Mouse (Mus musculus): ENCODE data around the gene Nars2. TPM values are rescaled to one million over a fixed set of nuclear protein-coding genes. Genes with fewer than 3 reads are reported as not detected.

The Nars2 gene
- polyA plus RNA-seq, 1 experiment from 2014 or later, result 19.2 TPM

DNA sequence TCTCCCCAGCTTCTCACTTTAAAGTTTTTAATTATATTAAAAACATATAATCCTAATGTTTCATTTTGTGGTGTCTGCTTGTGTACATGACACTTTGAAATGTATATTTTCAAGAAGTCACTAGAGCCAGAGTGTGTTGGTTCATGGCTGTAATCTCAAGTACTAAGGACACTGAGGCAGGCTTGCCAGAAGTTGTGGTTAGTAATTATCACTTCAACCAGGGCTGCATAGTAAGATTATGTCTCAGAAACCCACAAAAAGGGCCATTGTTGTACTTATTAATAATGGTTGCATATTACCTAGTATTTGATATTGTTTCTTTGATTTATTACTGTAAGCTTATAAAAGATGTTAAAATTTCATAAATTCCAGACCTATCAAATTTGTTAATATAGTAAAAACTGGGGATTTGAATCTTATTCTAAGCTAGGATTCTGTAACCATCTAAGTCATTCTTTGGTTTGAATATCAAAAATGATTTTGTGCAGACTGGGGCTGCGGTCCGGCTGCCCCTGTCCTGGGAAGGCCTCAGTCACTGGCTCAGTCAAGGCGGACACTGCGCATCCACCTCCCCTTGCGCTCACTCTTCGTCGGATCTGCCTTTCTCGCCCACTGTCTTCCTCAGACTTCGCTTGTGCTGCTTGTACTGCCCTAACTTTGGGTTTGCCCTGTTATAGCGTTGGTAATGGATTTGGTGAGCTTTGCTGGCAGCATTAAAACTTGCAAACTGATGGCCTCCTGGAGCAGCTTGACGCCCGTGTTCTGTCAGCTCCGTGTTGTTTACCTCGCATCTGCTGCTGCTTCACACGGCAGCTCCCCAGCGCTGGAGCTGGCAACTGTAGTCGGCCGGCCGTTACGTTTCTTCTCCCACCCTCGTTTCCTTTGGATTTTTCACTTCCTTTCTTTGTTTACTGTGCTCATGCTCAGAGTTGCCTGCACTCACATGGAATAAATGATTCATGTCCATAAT lies 20.0 kb downstream of the Nars2 start:
- WGBS, result 61% methylated on average over 21 of the region's 21 CpGs
- Histone ChIP-seq H3K27ac (ENCODE audit: poor library complexity, severe bottlenecking) (no peak overlapping the region), H3K4me2 (peak overlapping the region; percentile 39), H3K4me3 (no peak overlapping the region), H3K36me3 (no peaks in the 10 kb centered on the region), H3K4me1 (replicated peaks) (peaks cover 16% of the 10 kb centered on the region), H3K27me3 (replicated peaks) (no peaks in the 10 kb centered on the region), H3K9me3 (replicated peaks) (no peaks in the 10 kb centered on the region), H3K9ac (0 out of 2 replicates have a peak overlapping the region, but pooled peaks have one; percentile 11)
- ATAC-seq (ENCODE audit: insufficient number of reproducible peaks, low FRiP score), result no peak

DNA sequence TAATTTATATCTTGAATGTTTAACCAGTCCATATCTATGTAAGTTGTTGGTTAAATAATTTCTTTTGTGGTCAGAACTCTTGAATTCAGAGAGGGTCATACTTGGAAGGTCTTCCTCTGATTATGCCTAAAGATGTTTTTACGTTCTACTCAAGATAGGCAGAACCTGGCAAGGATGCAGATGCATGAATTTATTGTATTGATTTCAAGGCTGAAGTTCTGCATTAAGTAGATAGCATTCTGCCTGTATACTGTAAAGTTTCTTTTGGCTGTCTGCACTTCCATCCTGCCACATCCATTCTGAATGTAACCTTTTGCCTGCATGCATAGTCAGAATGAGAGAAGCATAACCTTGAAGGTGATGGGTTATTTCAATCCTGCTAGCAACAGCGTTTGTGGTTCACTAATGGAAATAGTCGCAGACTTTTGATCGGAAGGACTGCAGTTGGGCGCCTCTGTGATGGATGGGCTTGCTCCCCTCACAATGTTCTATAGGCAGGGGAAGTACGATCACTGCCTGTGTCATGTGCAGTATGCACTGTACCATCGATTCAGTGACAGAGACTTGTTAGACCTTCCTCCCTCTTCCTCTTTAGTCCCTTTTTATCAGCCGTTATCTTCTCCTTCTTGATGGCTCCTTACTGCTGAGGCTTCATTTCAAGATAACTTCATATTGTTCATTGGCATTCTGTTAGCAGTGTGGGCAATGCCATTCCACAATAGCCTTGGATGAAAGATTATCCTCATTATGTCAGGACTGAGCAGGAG lies 21.0 kb downstream of the Nars2 start:
- Histone ChIP-seq H3K4me3 (no peak overlapping the region), H3K9ac (no peak overlapping the region), H3K9me3 (replicated peaks) (no peaks in the 10 kb centered on the region), H3K27ac (ENCODE audit: poor library complexity, severe bottlenecking) (no peak overlapping the region), H3K27me3 (replicated peaks) (no peaks in the 10 kb centered on the region), H3K4me1 (replicated peaks) (peaks cover 13% of the 10 kb centered on the region), H3K36me3 (no peaks in the 10 kb centered on the region), H3K4me2 (no peak overlapping the region)
- ATAC-seq (ENCODE audit: insufficient number of reproducible peaks, low FRiP score), result no peak
- WGBS, result 57% methylated on average over 8 of the region's 8 CpGs

DNA sequence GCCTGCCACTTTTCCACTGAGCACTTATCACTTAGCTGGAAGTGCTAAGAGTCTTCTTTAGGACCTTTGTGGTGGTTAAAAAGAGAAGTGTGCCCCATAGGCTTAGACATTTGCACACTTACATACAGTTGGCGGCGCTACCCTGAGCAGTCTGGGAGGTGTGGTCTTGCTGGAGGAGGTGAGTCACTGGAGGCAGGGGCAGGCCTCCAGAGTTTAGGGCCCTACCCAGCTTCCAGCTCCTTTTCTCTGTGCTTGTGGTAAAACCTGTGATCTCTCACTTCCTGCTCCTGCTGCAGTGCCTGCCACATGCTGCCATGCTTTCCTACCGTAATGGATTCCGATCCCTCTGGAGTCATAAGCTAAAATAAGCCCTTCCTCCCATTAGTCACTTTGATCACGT lies 24.6 kb downstream of the Nars2 start:
- Histone ChIP-seq H3K4me1 (replicated peaks) (peaks cover 12% of the 10 kb centered on the region), H3K27ac (ENCODE audit: poor library complexity, severe bottlenecking) (no peak overlapping the region; the same call in 1 of the 2 replicates), H3K36me3 (no peaks in the 10 kb centered on the region), H3K4me3 (no peak overlapping the region), H3K9ac (no peak overlapping the region), H3K27me3 (replicated peaks) (no peaks in the 10 kb centered on the region), H3K4me2 (no peak overlapping the region), H3K9me3 (replicated peaks) (no peaks in the 10 kb centered on the region)
- 56% methylated on average over 5 of the region's 5 CpGs for WGBS
- no peak for ATAC-seq (ENCODE audit: insufficient number of reproducible peaks, low FRiP score)

DNA sequence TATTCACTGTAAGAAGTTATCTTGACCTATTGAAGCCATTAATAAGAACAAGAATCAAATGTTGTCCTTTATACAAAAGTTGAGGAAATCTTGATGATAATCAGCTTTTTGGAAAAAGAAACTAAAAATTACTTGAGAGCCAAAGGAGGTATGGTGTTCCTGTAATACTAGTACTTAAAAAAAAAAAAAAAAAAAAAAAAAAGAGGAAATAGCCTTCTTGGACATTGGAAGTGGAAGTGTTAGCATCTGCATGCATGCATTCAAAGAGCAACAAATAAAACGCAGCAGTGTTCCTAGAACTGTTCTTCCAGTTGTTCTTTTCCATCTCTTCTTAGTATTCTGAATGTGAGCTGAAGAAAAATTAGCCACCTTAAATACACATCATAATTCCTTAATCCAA lies 25.9 kb downstream of the Nars2 start:
- ATAC-seq (ENCODE audit: insufficient number of reproducible peaks, low FRiP score), result no peak
- no peak overlapping the region for H3K27ac ChIP-seq (ENCODE audit: poor library complexity, severe bottlenecking)
- H3K36me3 ChIP-seq, result no peaks in the 10 kb centered on the region
- no peak overlapping the region for H3K9ac ChIP-seq
- no peak overlapping the region for H3K4me3 ChIP-seq
- 91% methylated on average over 1 of the region's 1 CpGs for WGBS
- H3K4me2 ChIP-seq, result no peak overlapping the region
- H3K4me1 ChIP-seq (replicated peaks), result peaks cover 8% of the 10 kb centered on the region
- no peaks in the 10 kb centered on the region for H3K27me3 ChIP-seq (replicated peaks)
- H3K9me3 ChIP-seq (replicated peaks), result no peaks in the 10 kb centered on the region

DNA sequence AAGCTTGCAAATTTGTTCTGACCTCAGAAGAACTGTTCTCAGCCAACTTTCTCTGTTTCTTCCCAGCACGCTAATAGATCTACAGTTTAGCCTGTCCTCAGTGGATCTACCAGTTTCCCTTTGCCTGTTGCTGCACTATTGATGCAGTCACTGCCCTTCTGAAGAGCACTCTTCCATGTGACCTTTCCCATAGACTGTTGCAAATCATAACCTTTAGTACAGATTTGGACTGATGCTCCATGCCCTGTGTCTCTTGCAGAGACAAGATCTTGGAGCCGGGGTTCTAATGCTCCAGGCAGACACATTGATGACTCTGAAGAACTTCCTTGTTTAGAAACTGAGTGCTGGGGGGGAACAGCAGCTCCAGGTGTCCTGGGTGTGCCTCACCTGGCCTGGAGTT lies 30.1 kb downstream of the Nars2 start:
- Histone ChIP-seq H3K4me2 (no peak overlapping the region), H3K4me3 (no peak overlapping the region), H3K36me3 (no peaks in the 10 kb centered on the region), H3K27me3 (replicated peaks) (no peaks in the 10 kb centered on the region), H3K27ac (ENCODE audit: poor library complexity, severe bottlenecking) (no peak overlapping the region), H3K9me3 (replicated peaks) (no peaks in the 10 kb centered on the region), H3K4me1 (replicated peaks) (peaks cover 25% of the 10 kb centered on the region), H3K9ac (no peak overlapping the region)
- no peak for ATAC-seq (ENCODE audit: insufficient number of reproducible peaks, low FRiP score)
- WGBS, result 92% methylated on average over 2 of the region's 2 CpGs

DNA sequence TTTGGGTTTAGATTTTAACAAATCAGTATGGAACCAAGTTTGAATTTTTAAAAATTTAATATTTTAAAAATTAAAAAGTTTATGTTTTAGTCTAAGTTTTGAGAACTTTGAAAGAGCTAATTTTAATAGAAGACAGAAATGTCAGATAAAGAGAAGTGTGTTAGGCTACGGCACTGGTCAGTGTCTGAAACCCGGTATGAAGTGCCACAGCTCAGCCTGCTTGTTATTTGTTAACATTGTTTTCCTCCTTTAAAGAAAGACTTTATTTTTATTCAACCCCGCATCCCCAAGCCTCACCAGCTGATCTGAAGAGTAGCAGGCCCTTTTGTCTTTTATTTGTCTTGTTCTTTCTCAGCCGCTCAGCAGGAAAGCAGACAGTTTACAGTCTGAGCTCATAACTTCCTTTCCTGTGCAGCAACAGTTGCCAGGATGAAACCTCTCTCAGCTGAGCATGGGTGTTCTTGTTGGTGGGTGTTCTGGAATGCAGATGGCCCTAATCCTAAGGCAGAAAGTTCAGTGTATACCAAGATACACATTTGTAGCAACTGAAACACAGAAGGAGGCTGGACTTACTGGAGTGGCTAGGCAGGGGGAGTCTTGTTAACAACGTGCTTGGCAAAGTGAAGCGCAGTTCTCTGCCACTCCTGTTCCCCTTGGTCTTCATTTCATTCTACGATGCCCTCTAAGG lies 32.5 kb downstream of the Nars2 start:
- ATAC-seq (ENCODE audit: insufficient number of reproducible peaks, low FRiP score), result no peak
- 46% methylated on average over 7 of the region's 7 CpGs for WGBS

DNA sequence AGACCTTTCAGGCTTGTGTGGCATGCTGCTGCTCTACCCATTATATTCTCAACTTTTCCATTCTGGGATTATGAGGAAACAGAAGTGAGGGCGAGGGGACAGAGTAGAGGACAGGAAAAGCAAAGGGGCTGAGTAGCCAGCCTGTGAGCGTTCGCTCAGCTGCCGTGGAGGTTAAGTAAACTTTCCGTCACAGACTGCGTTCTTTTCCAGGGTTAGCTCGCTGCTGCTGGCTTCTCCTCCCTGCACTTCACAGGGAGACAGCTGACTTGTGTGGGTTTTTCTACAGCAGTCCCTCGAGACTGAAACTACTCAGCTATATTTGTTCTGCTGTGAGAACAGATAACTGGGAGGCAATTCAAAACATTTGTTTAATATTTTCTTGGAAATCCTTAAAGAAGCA lies 34.5 kb downstream of the Nars2 start:
- H3K36me3 ChIP-seq, result no peaks in the 10 kb centered on the region
- no peaks in the 10 kb centered on the region for H3K9me3 ChIP-seq (replicated peaks)
- peak overlapping the region; percentile 26 for H3K4me3 ChIP-seq
- H3K27ac ChIP-seq (ENCODE audit: poor library complexity, severe bottlenecking), result peak overlapping the region; percentile 80
- peak; percentile 83 for ATAC-seq (ENCODE audit: insufficient number of reproducible peaks, low FRiP score)
- H3K9ac ChIP-seq, result peak overlapping the region; percentile 41; the same call in 1 of the 2 replicates
- H3K27me3 ChIP-seq (replicated peaks), result no peaks in the 10 kb centered on the region
- WGBS, result 8% methylated on average over 8 of the region's 8 CpGs
- H3K4me2 ChIP-seq, result peak overlapping the region; percentile 59
- peaks cover 38% of the 10 kb centered on the region for H3K4me1 ChIP-seq (replicated peaks)

More for the DNA sequence above, 32.5 kb downstream of the Nars2 start:
- H3K27ac ChIP-seq (ENCODE audit: poor library complexity, severe bottlenecking), result peak overlapping the region; percentile 56; the same call in 1 of the 2 replicates
- H3K9ac ChIP-seq, result no peak overlapping the region
- H3K4me2 ChIP-seq, result no peak overlapping the region
- no peaks in the 10 kb centered on the region for H3K9me3 ChIP-seq (replicated peaks)
- no peak overlapping the region for H3K4me3 ChIP-seq
- H3K36me3 ChIP-seq, result no peaks in the 10 kb centered on the region
- peaks cover 38% of the 10 kb centered on the region for H3K4me1 ChIP-seq (replicated peaks)
- H3K27me3 ChIP-seq (replicated peaks), result no peaks in the 10 kb centered on the region

DNA sequence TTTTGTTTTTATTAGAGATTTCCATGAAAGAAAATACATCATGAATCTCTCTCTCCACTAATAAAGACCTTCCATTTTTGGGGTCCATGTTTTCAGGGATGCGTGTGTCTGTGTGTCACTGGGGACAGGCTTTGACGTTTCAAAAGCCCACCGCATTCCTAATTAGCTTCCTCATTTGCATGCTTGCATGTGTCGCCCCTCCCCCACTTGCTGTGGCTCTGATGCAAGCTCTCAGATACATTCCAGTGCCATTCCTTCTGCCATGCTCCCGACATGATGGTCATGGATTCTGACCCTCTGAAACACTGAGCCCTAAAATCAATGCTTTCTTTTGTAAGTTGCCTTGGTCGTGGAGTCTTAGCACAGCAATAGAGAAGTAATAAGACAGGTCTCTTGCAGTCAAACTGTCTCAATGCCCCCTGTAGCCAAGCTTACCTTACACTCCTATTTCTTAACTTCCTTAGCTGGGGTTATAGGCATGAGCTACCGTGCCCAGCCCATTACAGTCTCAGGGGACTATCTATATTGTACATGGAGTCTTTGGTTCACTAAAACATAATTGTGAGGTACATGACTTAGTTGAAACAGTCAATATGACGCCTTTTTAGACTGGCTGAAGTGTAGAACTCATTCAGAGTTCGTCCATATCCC lies 35.6 kb downstream of the Nars2 start:
- no peak overlapping the region for H3K9ac ChIP-seq
- H3K9me3 ChIP-seq (replicated peaks), result no peaks in the 10 kb centered on the region
- no peak for ATAC-seq (ENCODE audit: insufficient number of reproducible peaks, low FRiP score)
- no peak overlapping the region for H3K4me3 ChIP-seq
- no peaks in the 10 kb centered on the region for H3K36me3 ChIP-seq
- no peak overlapping the region; the same call in 1 of the 2 replicates for H3K27ac ChIP-seq (ENCODE audit: poor library complexity, severe bottlenecking)
- H3K27me3 ChIP-seq (replicated peaks), result no peaks in the 10 kb centered on the region
- no peak overlapping the region for H3K4me2 ChIP-seq
- 50% methylated on average over 9 of the region's 9 CpGs for WGBS
- peaks cover 38% of the 10 kb centered on the region for H3K4me1 ChIP-seq (replicated peaks)

DNA sequence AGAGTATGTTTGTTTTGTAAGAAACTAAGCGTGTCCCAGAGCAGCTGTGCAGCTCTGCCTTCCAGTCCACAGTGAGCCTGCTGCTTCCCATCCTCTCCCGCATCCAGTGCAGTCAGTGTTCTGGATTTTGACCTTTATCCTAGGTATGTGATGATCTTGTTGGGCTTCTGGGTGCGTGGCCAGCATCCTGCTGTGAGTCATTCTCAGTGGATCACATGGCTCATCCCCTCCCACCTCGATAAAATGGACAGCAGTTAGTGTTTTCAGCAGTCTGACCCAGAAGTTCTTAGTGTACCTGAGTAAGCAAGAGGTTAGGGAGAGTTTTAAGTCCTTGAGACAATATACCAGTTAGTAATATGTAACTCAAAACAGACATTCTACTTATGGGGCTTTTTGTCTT lies 36.4 kb downstream of the Nars2 start:
- H3K4me2 ChIP-seq, result no peak overlapping the region
- no peak overlapping the region for H3K9ac ChIP-seq
- H3K36me3 ChIP-seq, result no peaks in the 10 kb centered on the region
- 53% methylated on average over 4 of the region's 4 CpGs for WGBS
- H3K4me3 ChIP-seq, result no peak overlapping the region
- no peaks in the 10 kb centered on the region for H3K27me3 ChIP-seq (replicated peaks)
- no peak for ATAC-seq (ENCODE audit: insufficient number of reproducible peaks, low FRiP score)
- H3K9me3 ChIP-seq (replicated peaks), result no peaks in the 10 kb centered on the region
- H3K4me1 ChIP-seq (replicated peaks), result peaks cover 34% of the 10 kb centered on the region
- no peak overlapping the region for H3K27ac ChIP-seq (ENCODE audit: poor library complexity, severe bottlenecking)

DNA sequence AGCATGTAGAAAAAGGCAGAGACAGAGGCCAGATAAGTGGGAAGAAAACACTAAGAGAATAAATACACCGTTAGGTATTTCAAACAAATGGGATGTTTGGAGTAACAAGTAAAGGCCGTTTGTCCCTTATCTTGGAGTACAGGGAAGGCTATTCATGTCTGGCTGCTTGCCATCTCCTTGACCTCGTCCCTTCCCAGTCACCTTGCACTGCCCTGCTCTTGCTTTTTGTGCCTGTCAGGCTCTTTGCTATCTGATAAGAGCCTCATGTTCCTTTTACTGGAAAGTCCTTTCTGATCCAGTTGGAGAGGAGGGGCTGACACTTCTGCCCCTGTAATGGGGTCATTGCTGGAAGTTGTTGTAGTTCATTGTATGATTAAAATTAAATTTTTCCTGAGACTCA lies 61.7 kb downstream of the Nars2 start:
- WGBS, result 11% methylated on average over 3 of the region's 3 CpGs
- Histone ChIP-seq H3K27me3 (replicated peaks) (no peaks in the 10 kb centered on the region), H3K36me3 (0 out of 2 replicates have a peak, but pooled peaks cover 4% of the 10 kb centered on the region), H3K4me3 (no peak overlapping the region), H3K4me1 (replicated peaks) (peaks cover 29% of the 10 kb centered on the region), H3K4me2 (no peak overlapping the region), H3K27ac (ENCODE audit: poor library complexity, severe bottlenecking) (peak overlapping the region; percentile 57; the same call in 1 of the 2 replicates), H3K9me3 (replicated peaks) (0 out of 2 replicates have a peak, but pooled peaks cover 4% of the 10 kb centered on the region), H3K9ac (no peak overlapping the region)
- ATAC-seq (ENCODE audit: insufficient number of reproducible peaks, low FRiP score), result peak; percentile 79; the same call in 1 of the 2 replicates

All from heart, embryonic 12.5 days (tissue).